Mouse (Mus musculus) A20 (cell line): ENCODE data around the gene Trp53bp2.

Source experiments
- DNase-seq: peaks from one replicate; pipeline ENCODE4 v3.0.0-alpha.2; 2011; ENCODE audit warnings: low read depth, low spot score

The Trp53bp2 gene

DNA sequence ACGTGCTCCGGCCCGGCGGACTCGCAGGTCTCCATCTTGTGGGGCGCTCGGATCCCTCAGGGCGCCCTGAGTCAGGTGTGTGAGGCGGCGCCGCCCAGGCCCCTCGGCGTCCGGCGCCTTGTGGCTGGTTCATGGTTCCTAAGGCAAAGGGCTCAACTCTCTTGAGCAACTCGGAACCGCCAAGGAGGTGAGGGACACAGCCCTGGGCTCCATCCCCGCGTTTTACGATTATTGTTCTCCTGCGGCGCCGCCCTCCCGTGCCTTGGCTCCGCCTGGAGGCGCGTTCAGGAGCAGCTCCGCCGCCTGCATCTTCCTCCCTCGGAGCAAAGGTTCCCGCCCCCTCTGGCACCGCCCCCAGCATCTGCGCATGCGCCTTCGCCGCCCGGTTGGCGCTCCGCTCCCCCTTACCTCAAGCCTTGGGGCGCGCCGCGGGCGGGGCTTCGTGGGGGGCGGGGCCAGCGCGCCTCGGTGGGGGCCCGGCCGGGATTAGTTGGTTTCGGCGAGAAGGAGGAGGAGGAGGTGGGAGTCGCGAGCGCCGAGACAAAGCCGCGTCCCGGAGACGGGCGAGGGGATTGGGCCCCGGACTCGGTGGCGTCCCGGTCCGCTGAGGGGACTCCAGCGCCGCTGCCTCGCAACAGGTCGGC, at the start of gene Trp53bp2:
Trp53bp2 (plus strand) TSS at position 489 of the 644 bp plus-strand sequence.
- peak; percentile 99 for DNase-seq

DNA sequence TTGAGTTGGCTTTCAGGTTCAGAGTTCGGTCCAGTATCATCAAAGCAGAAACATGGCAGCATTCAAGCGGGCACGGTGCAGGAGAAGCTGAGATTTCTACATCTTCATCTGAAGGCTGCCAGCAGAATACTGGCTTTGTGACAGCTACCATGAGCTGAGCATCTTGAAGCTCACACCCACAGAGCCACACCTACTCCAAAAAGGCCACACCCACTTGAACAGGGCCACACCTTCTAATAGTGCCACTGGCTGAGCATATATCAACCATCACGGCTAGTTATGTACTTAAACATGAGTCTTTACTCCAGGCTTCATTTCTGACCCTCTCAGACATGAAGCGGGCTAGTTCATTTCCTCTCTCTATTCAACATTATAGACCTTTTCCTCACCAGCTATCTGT, 46.3 kb upstream of the Trp53bp2 start:
- no peak for DNase-seq

GRCm38 (mm10) chr1:182363683-182364404, 45.1 kb upstream of the Trp53bp2 start:
- no peak for DNase-seq

DNA sequence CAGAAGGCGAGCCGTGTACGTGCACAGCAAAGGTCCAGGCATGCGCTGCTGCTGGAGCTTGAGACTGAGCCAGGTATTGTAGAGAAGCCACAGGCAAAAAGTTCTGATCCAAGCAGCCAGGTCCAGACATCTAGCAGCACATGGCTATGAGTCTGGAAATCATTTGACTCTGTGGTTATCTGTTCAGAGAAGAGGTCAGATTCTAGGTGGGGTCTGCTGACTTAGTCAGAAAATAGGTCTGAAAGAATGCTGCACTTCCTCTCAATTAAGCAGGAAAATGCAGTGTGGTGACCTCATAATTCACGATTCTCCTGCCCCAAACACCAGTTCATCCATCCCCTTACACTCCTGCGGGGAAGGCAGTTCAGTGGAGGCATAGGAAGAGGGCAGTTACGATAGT, 40.7 kb upstream of the Trp53bp2 start:
- DNase-seq, result no peak

GRCm38 (mm10) chr1:182368782-182369181, 40.2 kb upstream of the Trp53bp2 start:
- peak; percentile 15 for DNase-seq

DNA sequence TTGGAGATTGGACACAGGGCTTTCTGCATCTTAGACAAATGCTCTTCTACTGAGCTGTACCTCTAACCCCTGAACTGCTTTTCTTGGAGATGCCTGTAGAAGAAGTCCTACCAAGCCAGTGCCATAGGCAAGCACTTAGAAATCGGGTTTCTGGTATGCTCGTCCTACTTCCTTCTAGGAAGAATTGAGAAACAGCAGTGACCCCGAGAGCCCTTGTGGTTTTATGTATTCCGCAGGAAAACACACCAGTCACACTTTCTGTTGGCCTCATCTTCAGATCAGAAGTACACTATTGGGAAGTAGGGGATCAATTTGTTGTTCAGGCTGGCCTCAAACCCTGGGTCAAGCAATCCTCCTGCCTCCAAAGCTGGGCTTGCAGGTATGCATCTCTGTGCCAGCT, 39.5 kb upstream of the Trp53bp2 start:
- DNase-seq, result no peak

GRCm38 (mm10) chr1:182371891-182372290, 37.1 kb upstream of the Trp53bp2 start:
- DNase-seq, result no peak

- DNase-seq, result peak; percentile 62
These were observed 32.8 kb upstream of the Trp53bp2 start for GRCm38 (mm10) chr1:182376221-182376620.

GRCm38 (mm10) chr1:182376826-182377225, 32.1 kb upstream of the Trp53bp2 start:
- DNase-seq, result no peak

- no peak for DNase-seq
These were observed 31.5 kb upstream of the Trp53bp2 start for GRCm38 (mm10) chr1:182377519-182377918.

DNA sequence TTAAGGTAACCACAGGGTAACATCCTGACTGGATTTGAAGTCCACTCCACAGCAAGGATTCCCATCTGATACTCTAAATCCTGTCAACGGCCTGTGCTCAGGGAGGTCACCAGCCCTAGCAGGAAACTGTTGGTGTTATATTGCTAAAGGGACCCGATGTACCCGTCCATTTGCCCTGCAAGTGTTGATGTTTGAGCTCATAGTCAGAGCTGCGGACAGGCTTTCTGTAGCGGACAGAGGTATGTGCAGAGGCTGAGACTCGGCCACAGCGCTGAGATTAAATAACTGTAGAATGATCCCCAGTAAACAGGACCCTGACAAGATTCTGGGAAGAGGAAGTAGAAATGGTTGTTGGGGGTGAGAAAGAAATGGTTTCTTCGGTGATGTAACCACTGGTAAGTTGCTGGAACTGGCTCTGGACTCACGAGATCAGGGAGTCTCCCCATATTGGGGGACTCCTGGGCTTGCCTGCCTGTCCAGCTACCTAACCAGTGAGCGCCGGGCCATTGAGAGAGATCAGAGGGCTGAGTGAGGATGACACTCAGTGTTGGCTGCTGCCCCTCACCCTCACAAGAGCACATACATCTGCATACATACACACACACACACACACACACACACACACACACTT, 30.7 kb upstream of the Trp53bp2 start:
- DNase-seq, result no peak

- no peak for DNase-seq
These were observed 30.1 kb upstream of the Trp53bp2 start for GRCm38 (mm10) chr1:182378876-182379275.

- no peak for DNase-seq
These were observed 28.3 kb upstream of the Trp53bp2 start for GRCm38 (mm10) chr1:182380683-182381082.

DNA sequence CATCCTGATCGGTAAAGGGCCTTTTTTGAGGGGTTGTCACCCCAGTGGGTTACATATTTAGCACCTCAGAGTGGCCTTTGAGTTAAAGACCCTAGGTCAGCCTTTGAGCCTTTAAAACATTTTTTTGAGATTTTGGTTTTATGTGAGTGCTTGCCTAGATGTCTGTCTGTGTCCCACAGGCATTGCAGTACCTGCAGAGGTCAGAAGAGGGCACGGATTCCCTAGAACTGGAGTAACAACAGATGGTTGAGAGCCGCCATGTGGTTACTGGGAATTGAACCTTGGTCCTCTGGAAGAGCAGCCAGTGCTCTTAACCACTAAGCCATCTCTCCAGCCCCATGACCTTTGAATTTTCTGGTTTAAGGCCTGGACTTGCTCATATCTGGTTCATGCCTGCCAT, 27.6 kb upstream of the Trp53bp2 start:
- peak; percentile 30 for DNase-seq

- DNase-seq, result no peak
These were observed 25.9 kb upstream of the Trp53bp2 start for GRCm38 (mm10) chr1:182383096-182383495.

- DNase-seq, result no peak
These were observed 22.5 kb upstream of the Trp53bp2 start for GRCm38 (mm10) chr1:182386449-182386848.

DNA sequence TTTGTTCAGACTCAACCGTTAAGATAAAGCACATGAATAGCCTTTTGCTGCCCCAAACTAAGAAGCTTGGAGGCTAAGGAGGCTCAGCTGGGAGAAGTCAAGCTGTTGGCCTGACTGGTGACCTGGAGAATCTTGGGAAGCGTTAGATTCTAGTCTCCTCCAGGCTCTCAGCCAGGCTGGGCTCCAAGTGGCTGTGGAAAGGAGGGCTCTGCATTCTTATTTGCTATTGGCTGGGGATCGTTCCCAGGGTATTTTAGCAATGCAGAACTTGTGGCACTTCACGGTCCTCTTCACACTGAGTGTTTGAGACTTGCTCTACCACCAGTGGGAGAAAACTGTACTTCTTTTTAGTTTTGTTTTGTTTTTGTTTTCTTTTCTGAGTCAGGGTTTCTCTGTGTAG, 20.2 kb upstream of the Trp53bp2 start:
- no peak for DNase-seq

DNA sequence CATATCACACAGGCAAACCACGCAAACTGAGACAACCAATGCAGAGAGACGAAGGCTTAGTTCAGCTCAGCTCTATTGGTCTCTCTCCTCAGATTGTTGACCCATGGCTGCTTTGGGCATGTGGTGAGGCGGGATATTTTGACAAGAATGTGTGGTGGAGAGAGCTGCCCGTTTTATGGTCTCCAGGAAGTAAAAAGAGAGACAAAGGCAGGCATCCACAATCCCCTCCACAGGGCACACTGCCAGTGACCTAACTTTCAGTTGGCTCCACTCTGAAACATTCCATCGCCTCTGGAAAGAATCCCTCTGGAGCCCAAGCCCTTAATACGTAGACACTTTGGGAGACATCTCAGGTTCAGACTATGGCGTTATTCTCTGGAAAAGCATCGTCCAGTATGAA, 10.8 kb upstream of the Trp53bp2 start:
- DNase-seq, result no peak

GRCm38 (mm10) chr1:182398780-182399179, 10.2 kb upstream of the Trp53bp2 start:
- DNase-seq, result no peak

DNA sequence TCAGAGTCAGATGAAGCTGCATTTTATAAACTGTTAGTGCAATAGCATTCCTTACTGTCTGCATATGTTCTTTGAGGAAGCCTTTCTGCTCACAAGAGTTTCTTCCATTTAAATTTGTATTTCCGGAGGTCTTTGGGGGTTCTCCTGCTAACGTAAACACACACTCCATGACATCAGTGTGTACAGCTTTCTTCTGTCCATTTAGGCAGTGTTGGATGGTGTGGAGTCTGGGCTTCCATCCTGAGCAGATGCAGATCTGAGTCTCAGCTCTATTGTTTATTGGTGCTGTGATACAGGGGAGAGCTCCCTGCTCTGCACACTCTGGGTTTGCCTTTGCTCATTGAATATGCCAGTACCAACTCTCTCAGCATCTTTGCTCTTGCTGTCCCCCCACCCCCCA, 9.8 kb upstream of the Trp53bp2 start:
- no peak for DNase-seq

DNA sequence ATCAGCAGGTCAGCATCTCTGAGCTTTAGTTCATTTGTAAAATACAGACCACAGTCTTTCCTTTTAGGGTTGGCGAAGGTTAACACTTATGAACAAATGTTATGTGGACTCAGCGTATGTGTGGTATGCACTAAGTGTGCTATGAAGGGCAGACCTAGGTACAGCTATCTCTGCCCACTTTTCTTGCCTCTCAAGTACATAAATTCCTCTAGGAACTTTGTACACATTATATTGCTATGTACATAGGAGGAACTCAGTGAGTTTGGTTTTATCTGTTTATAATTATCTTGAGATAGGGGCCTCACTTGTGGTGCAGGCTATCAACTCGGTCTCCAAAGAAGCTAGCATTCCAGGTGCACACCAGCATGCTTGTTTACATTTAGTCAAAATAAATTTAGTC, 9.1 kb upstream of the Trp53bp2 start:
- DNase-seq, result no peak

DNA sequence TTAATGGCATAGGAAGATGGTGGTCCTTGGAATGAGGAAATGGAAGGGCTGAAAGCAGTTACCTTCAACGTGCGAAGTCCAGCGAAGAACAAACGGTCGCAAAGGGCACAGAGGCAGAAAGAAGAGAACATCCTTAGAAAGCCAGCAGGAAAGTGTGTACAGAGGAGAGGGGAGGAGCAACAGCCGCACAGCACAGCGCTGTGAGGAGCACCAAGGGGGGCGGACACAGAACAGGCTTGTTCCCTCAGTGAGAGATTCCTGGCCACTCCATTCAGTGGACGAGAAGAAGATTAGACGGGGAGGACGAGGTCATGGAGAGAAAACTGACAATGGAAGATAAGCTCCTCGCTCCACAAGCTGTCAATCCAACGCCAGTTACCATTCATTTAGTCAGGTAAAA, 5.9 kb upstream of the Trp53bp2 start:
- no peak for DNase-seq

- DNase-seq, result no peak
These were observed 2.4 kb upstream of the Trp53bp2 start for GRCm38 (mm10) chr1:182406621-182407020.
